Mouse (Mus musculus): ENCODE results near the gene Lasp1.

Gene Lasp1

GRCm38 (mm10) chr11:97798782-97799145 lies at the start of gene Lasp1:
Gene Lasp1, plus strand, starts transcription at chr11:97799000.
- CTCF ChIA-PET = interaction anchor here (0.6 to 0.7 kb wide), 2 partner anchors 224 to 556 kb away, joined by 5 to 8 read pairs; no protein-coding TSS in a partner anchor

GRCm38 (mm10) chr11:97753277-97753676 lies 45.5 kb upstream of the Lasp1 start:
- CTCF ChIA-PET = no interaction called here

- CTCF ChIA-PET = no interaction called here
Observed at GRCm38 (mm10) chr11:97758125-97758524, 40.7 kb upstream of the Lasp1 start.

- CTCF ChIA-PET = interaction anchor here (0.6 to 0.9 kb wide), 2 partner anchors 74 to 429 kb away, joined by 3 to 4 read pairs; no protein-coding TSS in a partner anchor
Observed at GRCm38 (mm10) chr11:97758942-97759341, 39.9 kb upstream of the Lasp1 start.

- CTCF ChIA-PET = no interaction called here
Observed at GRCm38 (mm10) chr11:97761638-97762037, 37.2 kb upstream of the Lasp1 start.

- CTCF ChIA-PET = interaction anchor here (0.6 kb wide), 2 partner anchors 16 to 56 kb away, joined by 3 read pairs; no protein-coding TSS in a partner anchor
Observed at GRCm38 (mm10) chr11:97766154-97766881, 32.5 kb upstream of the Lasp1 start, which contains the start of gene Cwc25. Gene Cwc25, minus strand, starts transcription at chr11:97766556.

GRCm38 (mm10) chr11:97769704-97770103 lies 29.1 kb upstream of the Lasp1 start:
- CTCF ChIA-PET = interaction anchor here (0.7 kb wide), 1 partner anchor 16 kb away, joined by 4 read pairs; no protein-coding TSS in a partner anchor

- CTCF ChIA-PET = no interaction called here
Observed at GRCm38 (mm10) chr11:97771410-97771809, 27.4 kb upstream of the Lasp1 start.

- CTCF ChIA-PET = no interaction called here
Observed at GRCm38 (mm10) chr11:97775186-97775585, 23.6 kb upstream of the Lasp1 start.

GRCm38 (mm10) chr11:97775808-97776496 lies 22.8 kb upstream of the Lasp1 start, which contains the start of gene 1700001P01Rik:
Gene 1700001P01Rik, minus strand, starts transcription at chr11:97775918.
- CTCF ChIA-PET = no interaction called here

GRCm38 (mm10) chr11:97776497-97777128 lies 22.2 kb upstream of the Lasp1 start:
- CTCF ChIA-PET = no interaction called here

- CTCF ChIA-PET = no interaction called here
Observed at GRCm38 (mm10) chr11:97777129-97777529, 21.7 kb upstream of the Lasp1 start.

- CTCF ChIA-PET = no interaction called here
Observed at GRCm38 (mm10) chr11:97778918-97779317, 19.9 kb upstream of the Lasp1 start.

GRCm38 (mm10) chr11:97779968-97780701 lies 18.7 kb upstream of the Lasp1 start:
- CTCF ChIA-PET = no interaction called here

- CTCF ChIA-PET = interaction anchor here (0.7 kb wide), 1 partner anchor 84 kb away, joined by 3 read pairs; no protein-coding TSS in a partner anchor
Observed at GRCm38 (mm10) chr11:97781478-97781831, 17.3 kb upstream of the Lasp1 start.

- CTCF ChIA-PET = no interaction called here
Observed at GRCm38 (mm10) chr11:97781832-97782563, 16.8 kb upstream of the Lasp1 start, which contains the start of gene Rpl23. Gene Rpl23, minus strand, starts transcription at chr11:97782437.

- CTCF ChIA-PET = interaction anchor here (0.5 to 0.6 kb wide), 2 partner anchors 17 to 119 kb away, joined by 3 to 5 read pairs; no protein-coding TSS in a partner anchor
Observed at GRCm38 (mm10) chr11:97782564-97782895, 16.3 kb upstream of the Lasp1 start.

GRCm38 (mm10) chr11:97787961-97788360 lies 10.8 kb upstream of the Lasp1 start:
- CTCF ChIA-PET = no interaction called here

GRCm38 (mm10) chr11:97789727-97790126 lies 9.1 kb upstream of the Lasp1 start:
- CTCF ChIA-PET = no interaction called here

GRCm38 (mm10) chr11:97790778-97791438 lies 7.9 kb upstream of the Lasp1 start:
- CTCF ChIA-PET = interaction anchor here (0.7 to 1.2 kb wide), 2 partner anchors 95 to 213 kb away, joined by 5 to 10 read pairs; no protein-coding TSS in a partner anchor
